Mouse (Mus musculus) T-cell, adult 2 months (primary cell): ENCODE data around the gene Tfap2a.

Experiments
- DNase-seq: peaks from one replicate; pipeline ENCODE4 v3.0.0; 2022; ENCODE audit warnings: low spot score

Tfap2a gene

DNA sequence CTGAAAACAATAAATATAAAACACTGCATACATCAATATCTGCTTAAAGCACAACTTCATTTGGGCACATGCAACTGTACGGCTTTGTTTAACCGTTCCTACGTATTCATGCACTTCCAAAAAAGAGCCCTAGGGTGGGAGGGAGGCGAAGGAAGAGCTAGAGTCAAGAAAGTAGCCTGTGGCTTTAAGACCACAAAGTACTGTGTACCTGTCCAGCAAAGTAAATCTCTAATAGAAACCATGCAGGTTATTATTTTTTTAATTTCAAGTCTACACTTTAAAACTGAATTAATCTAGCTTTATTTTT lies 25.7 kb downstream of the Tfap2a start:
- DNase-seq: no peak

DNA sequence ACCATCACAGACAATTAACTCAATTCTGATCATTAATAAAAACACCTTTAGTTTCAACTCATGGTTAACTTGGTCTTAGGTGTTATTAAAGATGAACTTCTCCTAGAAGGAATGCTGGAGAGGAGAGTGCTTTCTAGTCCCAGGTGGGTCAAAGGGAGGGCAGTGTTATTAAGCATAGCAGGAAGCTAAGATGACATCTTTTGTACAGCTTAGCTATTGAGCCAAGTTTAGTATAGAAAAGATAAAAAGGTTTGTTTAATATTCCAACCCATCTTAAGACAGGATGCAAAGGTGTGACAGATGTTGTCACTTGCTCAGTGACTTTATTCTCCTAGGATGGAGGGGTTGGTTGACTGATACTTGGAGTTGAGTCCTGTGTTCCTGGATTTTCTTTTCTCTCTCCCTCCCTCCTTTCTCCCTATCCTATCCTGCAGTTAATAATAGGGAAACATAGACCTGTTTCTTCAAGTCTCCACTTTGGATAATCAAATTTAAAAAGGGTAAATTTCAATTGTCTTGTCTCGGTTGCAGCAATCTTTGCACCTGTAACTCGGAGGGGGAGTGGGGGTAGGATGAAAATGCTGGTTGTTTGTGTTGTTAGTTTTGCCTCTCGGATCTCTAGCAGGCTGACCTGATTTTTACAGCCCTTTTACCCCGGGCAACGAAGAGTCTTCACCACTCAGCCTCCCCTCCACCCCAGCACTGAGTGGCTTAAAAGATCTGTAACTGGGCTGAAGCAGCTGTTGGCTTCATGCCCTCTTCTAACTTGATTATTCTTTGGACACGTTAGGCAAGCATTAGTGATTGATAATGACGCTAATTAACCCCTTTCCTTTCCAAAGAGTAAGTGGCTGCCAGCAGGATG lies 26.3 kb downstream of the Tfap2a start:
- DNase-seq: no peak

DNA sequence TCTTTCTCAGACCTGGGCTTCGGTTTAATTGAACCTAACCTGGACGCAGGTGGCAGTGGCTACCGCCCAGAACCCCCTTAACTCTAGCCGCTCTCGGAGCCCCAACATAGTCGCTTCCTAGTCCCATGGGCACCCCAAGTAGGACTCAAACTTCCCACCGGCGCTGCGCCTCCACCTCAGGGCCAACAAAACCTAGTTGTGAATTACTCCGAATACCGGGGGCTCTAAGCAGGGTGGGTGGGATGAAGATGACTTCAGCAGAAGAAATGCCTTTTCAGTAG lies 28.2 kb downstream of the Tfap2a start:
- DNase-seq: no peak

DNA sequence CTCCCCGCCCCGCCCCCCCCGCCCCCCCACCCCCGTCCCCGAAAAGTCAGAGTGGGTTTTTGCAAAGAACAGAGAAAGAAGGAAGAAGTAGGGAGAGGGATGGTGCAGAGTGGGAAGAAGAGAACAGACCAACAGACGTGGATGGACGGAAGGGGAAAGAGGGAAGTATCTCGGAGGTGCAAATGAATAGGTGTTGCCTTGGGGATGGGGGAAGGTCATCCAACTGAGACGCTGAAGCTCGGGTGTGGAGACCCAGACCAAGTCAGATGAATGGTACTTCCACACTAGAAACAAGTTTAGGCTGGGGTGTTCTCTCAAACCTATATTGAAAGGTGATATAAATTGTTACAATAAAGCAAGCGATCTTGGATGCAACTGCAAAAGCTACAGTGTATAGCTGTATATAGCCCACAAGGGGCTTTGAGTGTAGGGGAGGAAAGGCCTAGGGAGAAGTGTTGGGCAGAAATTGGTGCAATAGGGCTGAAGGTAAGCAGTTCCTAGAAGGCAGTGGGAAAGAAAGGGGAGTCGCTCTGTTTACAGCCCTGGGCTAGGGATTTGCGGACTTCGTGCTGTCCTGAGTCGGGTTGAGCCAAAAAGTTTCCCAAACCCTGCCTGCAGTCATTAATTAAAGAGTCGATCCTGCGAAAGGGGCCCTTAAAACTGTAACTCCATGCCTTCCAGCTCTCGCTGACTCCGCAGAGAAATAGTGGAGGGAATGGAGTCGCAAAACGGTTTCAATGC lies 28.7 kb downstream of the Tfap2a start:
- no peak for DNase-seq

DNA sequence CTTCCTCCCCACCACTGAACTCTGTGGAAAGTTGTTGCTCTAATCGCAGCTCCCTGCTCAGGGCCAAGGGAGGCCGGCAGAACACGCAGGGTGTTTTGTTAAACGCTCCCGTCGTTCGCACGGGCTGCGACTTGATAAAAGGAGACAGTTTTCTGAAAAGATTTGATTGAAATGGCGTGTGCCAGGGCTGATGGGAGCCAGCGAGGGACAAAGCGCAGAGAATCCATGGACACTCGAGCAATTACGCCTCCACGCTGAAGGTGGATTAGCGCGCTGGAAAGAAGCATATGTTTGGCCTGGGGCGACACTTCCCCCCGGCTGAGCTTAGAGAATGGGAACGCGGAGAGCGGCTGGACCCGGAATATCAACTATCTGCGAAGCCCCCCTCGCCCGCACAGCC lies 29.3 kb downstream of the Tfap2a start:
- DNase-seq: no peak

DNA sequence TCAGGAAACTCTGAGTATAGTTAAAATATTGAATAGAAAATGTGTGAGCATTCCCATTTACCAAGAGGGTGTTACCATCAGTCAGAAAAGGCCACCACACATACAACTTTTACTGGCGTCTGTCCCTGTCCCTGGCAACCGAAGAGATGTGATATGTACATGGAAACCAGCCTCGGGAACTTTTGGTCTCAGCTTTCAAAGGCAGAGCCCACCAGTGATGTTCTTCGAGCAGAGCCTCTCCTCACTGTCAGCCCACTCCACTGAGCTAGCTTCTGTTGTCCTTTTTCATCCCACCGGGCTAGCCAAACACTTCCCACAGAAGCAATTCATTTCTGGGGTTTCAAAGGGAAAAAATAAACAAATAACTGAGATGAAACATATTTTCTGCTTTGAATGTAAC lies 29.9 kb downstream of the Tfap2a start:
- DNase-seq: no peak

DNA sequence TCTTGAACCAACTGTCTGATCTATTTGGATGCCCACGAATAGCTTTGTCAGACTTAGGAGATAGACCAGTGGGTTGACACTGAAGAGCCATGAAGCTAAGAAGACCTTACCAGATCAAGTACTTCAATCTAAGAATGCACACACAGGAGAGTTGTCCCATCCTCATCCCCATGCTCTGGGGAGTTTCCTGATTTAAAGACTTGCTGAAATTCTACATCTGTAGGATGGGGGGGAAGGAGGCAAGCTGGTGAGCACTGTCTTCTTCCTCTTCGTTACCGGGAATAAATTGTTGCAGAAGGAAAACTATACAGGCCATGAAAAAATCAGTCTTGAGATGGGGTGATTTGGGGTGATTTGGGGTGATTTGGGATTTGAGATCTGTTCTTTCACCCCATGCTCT lies 30.5 kb downstream of the Tfap2a start:
- no peak for DNase-seq

DNA sequence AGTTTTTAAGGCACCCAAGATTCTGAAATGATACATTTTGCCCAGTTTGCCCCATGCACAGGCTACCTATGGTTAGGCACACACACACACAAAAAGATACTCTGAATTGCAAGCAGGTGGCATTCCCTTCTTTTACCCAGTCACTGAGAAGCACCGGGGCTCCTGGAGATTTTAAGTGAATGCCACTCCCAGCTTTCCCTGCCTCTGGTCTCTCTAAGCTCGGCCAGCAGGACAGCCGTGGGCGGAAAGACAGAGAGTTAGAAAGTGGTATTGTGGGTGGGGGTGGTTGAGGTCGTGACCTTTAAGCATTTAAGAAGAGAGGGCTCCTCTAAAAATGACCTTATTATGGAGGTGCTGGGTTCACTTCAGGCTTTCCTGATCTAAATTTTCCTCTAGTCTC lies 31.6 kb downstream of the Tfap2a start:
- DNase-seq: no peak

DNA sequence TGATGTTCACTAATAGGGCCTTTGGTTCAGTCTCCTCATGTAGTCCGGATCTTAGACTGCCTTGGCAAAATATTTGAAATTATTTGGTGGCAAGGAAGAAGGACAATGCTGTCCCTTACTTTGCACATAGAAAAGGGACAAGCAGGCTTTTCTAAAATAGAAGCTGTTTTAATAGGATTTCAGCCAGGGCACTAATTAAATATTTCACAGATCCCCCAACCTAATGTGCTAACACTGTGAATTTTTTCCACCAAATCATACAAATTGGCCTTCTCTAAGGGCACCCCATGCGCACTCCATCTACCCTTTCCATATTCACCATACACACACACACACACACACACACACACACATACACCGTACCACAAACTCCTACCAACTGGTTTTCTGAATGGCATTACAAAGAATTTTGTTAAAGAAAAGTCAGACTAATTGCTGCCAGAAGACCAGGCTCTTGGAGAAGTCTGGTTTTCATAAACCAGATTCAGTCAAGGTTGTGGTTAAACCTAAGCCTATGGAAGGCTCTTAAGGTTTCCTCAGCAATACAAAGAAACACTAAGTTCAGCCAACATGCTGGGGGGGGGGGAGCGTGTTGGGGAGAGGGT lies 32.3 kb downstream of the Tfap2a start:
- no peak for DNase-seq

DNA sequence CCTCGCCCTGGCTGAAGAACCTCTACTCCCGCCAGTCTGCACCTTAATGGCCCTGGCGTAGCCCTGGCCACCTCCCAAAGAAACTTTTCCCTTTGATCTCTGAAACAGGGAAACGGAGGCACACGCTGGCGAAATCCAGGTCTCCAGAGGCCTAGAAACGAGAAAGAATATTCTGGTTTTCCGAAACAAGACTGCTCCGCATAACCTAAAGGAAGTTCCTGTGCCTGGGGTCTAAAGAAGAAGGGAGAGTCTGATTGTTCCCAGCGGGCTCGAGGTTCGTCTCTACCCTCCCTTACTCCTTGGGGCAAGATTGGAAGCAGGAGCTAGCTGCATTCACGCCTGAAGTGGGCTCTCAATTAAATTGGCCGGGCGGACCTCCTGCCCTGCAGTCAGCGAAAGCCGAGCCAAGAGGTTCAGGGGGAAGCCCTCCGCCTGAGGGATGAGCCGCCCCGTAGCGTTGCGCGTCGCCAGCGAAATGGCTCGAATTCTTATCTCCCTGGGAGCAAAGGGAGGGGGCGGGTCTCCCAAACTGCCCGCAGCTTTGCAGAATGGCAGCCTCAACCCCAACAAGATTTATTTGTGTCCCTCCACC lies 33.2 kb downstream of the Tfap2a start:
- no peak for DNase-seq

DNA sequence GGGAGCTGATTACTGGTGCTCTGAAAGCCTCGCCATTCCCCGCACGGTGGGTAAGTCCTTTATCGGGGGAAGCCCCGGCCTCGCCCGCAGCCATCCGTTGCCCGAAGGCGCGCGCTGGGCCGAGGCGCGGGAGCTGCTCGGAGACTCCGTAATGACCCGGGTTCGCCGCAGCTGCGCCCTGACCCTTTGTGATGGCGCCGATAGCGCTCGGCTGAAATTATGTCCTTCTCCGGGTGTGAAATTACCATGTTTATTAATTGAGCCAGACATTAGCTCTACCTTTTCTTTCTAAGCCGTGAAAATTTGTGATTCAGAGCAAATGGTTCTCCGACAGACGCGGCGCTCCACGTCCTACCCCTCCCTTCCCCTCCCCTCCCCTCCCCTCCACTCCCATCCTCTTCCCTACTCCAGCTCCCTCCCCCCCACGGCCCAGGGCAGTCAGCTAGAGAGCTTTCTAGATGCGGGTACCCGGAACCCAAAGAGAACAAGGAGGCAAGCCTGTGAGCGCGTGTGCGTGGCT lies 34.1 kb downstream of the Tfap2a start:
- DNase-seq: no peak

DNA sequence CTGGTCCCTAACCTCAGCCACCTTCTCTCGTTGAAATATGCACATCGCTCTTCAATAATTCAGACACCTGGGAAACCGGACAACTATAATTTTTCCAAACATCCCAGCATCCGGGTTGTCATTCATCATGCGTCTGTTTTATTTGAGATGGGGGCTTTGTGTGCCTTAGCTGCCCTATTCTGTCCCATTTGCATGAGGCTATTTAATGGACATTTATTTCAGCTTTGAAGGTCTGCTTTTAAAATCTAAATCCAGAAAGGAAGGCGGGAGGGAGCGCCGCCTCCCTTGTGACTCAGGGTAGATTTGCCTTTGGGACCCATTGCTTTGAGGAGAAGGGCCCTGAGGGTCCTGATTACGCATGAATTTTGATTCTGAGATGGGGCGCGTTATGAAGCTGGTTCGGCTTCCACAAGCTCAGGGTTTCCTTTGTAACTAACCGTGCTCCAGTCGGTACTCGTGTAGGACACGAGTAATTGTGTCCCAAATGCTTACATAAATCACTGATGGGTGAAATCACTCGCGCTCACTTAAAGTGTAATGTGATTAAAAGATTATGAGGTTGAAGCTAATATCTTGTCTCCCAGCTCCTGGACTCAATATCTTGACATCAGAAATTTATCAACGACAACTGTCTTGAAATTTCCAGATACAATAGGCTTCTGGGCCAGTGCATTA lies 34.9 kb downstream of the Tfap2a start:
- no peak for DNase-seq

DNA sequence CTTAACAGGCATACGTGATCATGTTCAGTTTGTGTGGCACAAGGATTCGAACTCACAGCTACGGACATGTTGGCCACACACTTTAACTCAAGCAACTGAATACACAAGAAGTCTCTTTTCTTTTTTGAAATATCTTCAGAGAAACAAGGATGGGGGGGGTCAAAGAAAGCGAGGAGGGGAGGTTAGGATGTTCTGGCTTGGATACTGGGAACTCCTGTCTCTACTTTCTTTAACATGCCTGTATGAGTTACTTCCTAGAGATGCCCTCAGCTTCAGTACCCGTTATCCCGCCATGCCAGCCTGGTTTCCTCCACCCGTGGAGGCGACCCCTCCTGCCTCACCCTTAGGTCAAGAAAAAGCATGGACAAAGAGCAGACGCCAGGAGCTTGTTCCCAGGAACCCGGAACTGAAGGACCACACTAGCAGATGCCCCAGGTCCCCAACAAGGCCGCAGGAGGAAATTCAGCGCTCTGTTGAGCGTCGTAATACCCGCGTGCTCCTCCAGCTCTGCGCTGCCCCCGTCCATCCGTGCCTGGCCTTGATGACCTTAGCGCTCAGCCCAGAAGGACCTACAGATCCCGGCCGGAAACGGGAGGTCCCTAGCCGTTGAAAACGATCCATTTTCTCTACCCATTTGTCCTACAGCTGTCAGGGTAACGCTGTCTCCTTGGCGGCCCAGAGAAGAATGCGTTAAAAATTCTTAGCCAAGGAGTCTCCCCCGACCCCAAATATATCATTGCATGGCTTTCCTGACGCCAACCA lies 35.6 kb downstream of the Tfap2a start:
- DNase-seq: no peak

DNA sequence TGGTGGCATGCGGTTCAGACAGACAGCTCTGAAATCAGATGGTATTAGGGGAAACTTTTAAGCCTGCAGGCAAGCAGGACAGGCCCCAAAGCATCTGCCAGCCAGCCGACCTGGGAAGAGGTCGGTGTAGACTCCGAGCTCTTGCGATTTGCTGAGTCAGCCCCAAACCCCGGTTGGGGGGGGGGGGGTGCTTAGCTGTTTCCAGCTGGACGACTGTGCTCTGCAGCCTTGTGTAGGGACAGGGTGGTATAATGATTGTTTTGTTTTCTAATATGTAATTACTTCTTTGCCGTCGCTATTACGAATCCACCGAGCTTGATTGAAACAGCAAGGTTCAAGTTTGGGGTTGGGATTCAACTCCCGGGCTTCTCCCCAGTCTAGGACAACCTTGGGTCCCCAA lies 36.5 kb downstream of the Tfap2a start:
- DNase-seq: no peak

DNA sequence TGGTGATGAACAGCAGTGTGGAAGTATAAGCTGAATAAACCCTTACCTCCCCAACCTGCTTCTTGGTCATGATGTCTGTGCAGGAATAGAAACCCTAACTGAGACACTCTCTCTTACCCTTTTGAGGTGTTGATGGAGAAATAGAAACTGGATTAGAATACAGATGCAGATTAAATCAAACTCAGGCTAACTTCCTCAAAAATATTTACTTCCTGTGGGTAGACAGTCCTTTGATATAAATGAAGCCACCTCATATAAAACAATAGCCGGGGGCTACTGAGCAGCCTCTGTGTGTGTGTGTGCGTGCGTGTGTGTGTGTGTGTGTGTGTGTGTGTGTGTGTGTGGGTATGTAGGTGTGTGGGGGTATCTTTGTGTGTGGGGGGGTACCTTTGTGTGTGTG lies 52.4 kb downstream of the Tfap2a start:
- no peak for DNase-seq

DNA sequence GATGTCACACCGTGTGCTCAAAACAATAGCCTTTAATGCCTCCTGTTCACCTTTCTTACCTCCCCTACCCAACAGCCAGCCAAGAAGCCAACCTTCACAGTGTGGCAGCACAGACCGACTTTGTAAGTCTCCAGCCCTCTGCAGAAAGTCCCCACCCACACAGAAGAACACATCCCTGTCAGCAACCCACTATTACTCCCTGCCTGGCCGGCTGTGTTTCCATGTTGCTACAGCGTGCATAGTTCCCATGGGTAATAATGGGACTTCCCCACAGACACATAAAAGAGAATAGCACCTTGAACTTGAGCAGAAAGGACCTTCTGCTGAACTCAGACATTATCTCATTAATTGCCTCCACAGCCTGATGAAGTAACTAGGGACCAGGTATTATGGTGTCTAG lies 61.4 kb downstream of the Tfap2a start:
- no peak for DNase-seq
